Comparison of ENCODE assay signal across 27 mouse cellular contexts in genomic region chr1:131546798-131547690, GRCm38 (mm10). TPM values are rescaled to one million over a fixed set of nuclear protein-coding genes. Genes with fewer than 3 reads are reported as not detected.
DNase-seq lines count a peak whose midpoint lies in the region; ATAC-seq and TF ChIP-seq lines count a peak whose summit lies in the region.
"Had no signal": no experiment of that assay in that cellular context is flagged by ENCODE, and none has a peak within 500 bp of the region (broad histone marks: within the 10 kb centered on the region; RNA-seq: fewer than 3 reads in every experiment).

No protein-coding gene starts in this region.

- H3K27me3 ChIP-seq in kidney, embryonic 14.5 days (ENCODE audit: control insufficient read depth, insufficient read depth, low read length), result no peaks in the 10 kb centered on the region
- no peaks in the 10 kb centered on the region for H3K27me3 ChIP-seq in kidney, embryonic 16.5 days (ENCODE audit: insufficient read depth, low read length)
- H3K27me3 ChIP-seq: liver, embryonic 15.5 days; midbrain, embryonic 13.5 days; stomach, embryonic 15.5 days had no signal

- WGBS in kidney, embryonic 14.5 days, result 77% methylated on average over 13 of the region's 13 CpGs
- 74% methylated on average over 13 of the region's 13 CpGs for WGBS in kidney, embryonic 16.5 days
- WGBS in lung, adult 2 months, result 69% methylated on average over 13 of the region's 13 CpGs

- H3K36me3 ChIP-seq in kidney, embryonic 14.5 days (ENCODE audit: control insufficient read depth, insufficient read depth, low read length), result no peaks in the 10 kb centered on the region
- no peaks in the 10 kb centered on the region for H3K36me3 ChIP-seq in kidney, embryonic 16.5 days (ENCODE audit: insufficient read depth, low read length)
- H3K36me3 ChIP-seq: G1E; liver, embryonic 15.5 days; midbrain, embryonic 13.5 days; stomach, embryonic 15.5 days had no signal

- no peaks in the 10 kb centered on the region for H3K4me1 ChIP-seq in kidney, embryonic 14.5 days (ENCODE audit: control insufficient read depth, insufficient read depth, low read length)
- H3K4me1 ChIP-seq in kidney, embryonic 16.5 days (ENCODE audit: insufficient read depth, low read length), result no peaks in the 10 kb centered on the region
- H3K4me1 ChIP-seq in lung, adult 2 months (ENCODE audit: control insufficient read depth, insufficient read depth, low read length), result peaks cover 5% of the 10 kb centered on the region; the same call in 1 of the 2 replicates
- H3K4me1 ChIP-seq: liver, embryonic 15.5 days; midbrain, embryonic 13.5 days had no signal

- H3K9ac ChIP-seq in kidney, embryonic 14.5 days (ENCODE audit: low read depth, low read length), result peak overlapping the region; percentile 18; the same call in 1 of the 2 replicates
- no peak overlapping the region for H3K9ac ChIP-seq in kidney, embryonic 16.5 days (replicated peaks; ENCODE audit: low read length)
- H3K9ac ChIP-seq: liver, embryonic 15.5 days; midbrain, embryonic 13.5 days; stomach, embryonic 15.5 days had no signal

- no peak for ATAC-seq in kidney, embryonic 14.5 days (ENCODE audit: low FRiP score, low TSS enrichment)
- no peak for ATAC-seq in kidney, embryonic 16.5 days (ENCODE audit: low FRiP score, low TSS enrichment)
- ATAC-seq in megakaryocyte-erythroid progenitor cell, adult 5-6 weeks (replicated peaks; ENCODE audit: low FRiP score, low TSS enrichment, poor library complexity, severe bottlenecking), result no peak
- ATAC-seq: forebrain, embryonic 14.5 days; midbrain, embryonic 13.5 days had no signal

- intact Hi-C loops in gastrocnemius, postnatal 14 days (cut with DNase I; ENCODE audit: low total_unique reads), result no loop called here

- TF ChIP-seq POLR2A in lung, adult 2 months (IDR thresholded peaks at IDR 0.05; ENCODE audit: borderline replicate concordance, extremely low read depth, low read depth, low read length), result no peak

- peak; percentile 57 for DNase-seq in gastrocnemius, adult 18-20 months (ENCODE audit: low spot score)
- DNase-seq in gastrocnemius, postnatal 14 days, result no peak
- DNase-seq in lung, postnatal 36 days, result peak; percentile 56
- no peak for DNase-seq in lung, adult 2 months
- DNase-seq in testis, postnatal 14 days (ENCODE audit: low spot score), result no peak
- DNase-seq: cerebellum, adult 9-11 months; kidney, adult 8-10 months; kidney, postnatal 4 days; right cerebral cortex, postnatal 14 days; thymus, adult 2 months had no signal

- no peak for TF ChIP-seq CTCF in lung, adult 2 months (IDR thresholded peaks at IDR 0.05; ENCODE audit: insufficient read depth, low read length)

- no peak overlapping the region for H3K4me3 ChIP-seq in kidney, embryonic 14.5 days (ENCODE audit: low read length)
- H3K4me3 ChIP-seq in kidney, embryonic 16.5 days (ENCODE audit: low read length), result no peak overlapping the region
- no peak overlapping the region for H3K4me3 ChIP-seq in lung, adult 2 months (replicated peaks; ENCODE audit: extremely low read depth, low read depth, low read length)
- H3K4me3 ChIP-seq: erythroblast, embryonic 14.5 days; liver, embryonic 15.5 days; midbrain, embryonic 13.5 days; stomach, embryonic 15.5 days had no signal

- no peak overlapping the region for H3K4me2 ChIP-seq in kidney, embryonic 14.5 days (replicated peaks; ENCODE audit: low read depth, low read length)
- no peak overlapping the region for H3K4me2 ChIP-seq in kidney, embryonic 16.5 days (replicated peaks; ENCODE audit: low read depth, low read length)
- H3K4me2 ChIP-seq: liver, embryonic 15.5 days; midbrain, embryonic 13.5 days; stomach, embryonic 15.5 days had no signal

- no peaks in the 10 kb centered on the region for H3K9me3 ChIP-seq in kidney, embryonic 14.5 days (ENCODE audit: control insufficient read depth, low read length)
- no peaks in the 10 kb centered on the region for H3K9me3 ChIP-seq in kidney, embryonic 16.5 days (ENCODE audit: low read length)
- H3K9me3 ChIP-seq: G1E; liver, embryonic 15.5 days; midbrain, embryonic 13.5 days; stomach, embryonic 15.5 days had no signal

- no peak overlapping the region for H3K27ac ChIP-seq in kidney, embryonic 14.5 days (ENCODE audit: low read depth, low read length)
- H3K27ac ChIP-seq in kidney, embryonic 16.5 days (ENCODE audit: low read length), result no peak overlapping the region
- H3K27ac ChIP-seq: liver, embryonic 15.5 days; midbrain, embryonic 13.5 days; stomach, embryonic 15.5 days had no signal

RNA-seq across cellular contexts. Expression of gene Fam72a, which starts 19.3 kb away (rescaled TPM):
- under 1 TPM; 0.24 to 0.39 TPM for total RNA-seq in gastrocnemius, adult 18-20 months (2021)
- under 1 TPM; 0.49 to 0.72 TPM for total RNA-seq in gastrocnemius, postnatal 14 days (2021)
- polyA plus RNA-seq in kidney, embryonic 14.5 days (2014; fragmentation: Nextera tagmentation; extraction: Ambion mirVana), result 2.7 and 3.3 TPM in 2 replicates
- 2.1 and 2.6 TPM in 2 replicates for polyA plus RNA-seq in kidney, embryonic 16.5 days (2015; fragmentation: Nextera tagmentation; extraction: Ambion mirVana)
- polyA plus RNA-seq in lung, adult 2 months (2012; rRNA removed), result 0.20 and 0.38 TPM in 2 replicates
- 2.6 and 4.1 TPM in 2 replicates for total RNA-seq in megakaryocyte-erythroid progenitor cell, adult 5-6 weeks (2014; fragmentation: Nextera tagmentation)
- 2.8 and 6.1 TPM in 2 replicates for total RNA-seq in megakaryocyte-erythroid progenitor cell, adult 5-6 weeks (2017)

RNA-seq across cellular contexts. Expression of gene Srgap2, which starts 19.9 kb away (rescaled TPM):
- total RNA-seq in gastrocnemius, adult 18-20 months (2021), result 10 to 100 TPM in 1 of 2 experiments, 1 to 10 TPM in 1; 8.4 to 13.2 TPM
- total RNA-seq in gastrocnemius, postnatal 14 days (2021), result 10 to 100 TPM; 21.2 to 21.5 TPM
- 13.2 and 20.8 TPM in 2 replicates for polyA plus RNA-seq in kidney, embryonic 14.5 days (2014; fragmentation: Nextera tagmentation; extraction: Ambion mirVana)
- 11.5 and 18.1 TPM in 2 replicates for polyA plus RNA-seq in kidney, embryonic 16.5 days (2015; fragmentation: Nextera tagmentation; extraction: Ambion mirVana)
- 25.6 and 34.8 TPM in 2 replicates for polyA plus RNA-seq in lung, adult 2 months (2012; rRNA removed)
- 17.4 and 22.6 TPM in 2 replicates for total RNA-seq in megakaryocyte-erythroid progenitor cell, adult 5-6 weeks (2014; fragmentation: Nextera tagmentation)
- 7.1 and 7.8 TPM in 2 replicates for total RNA-seq in megakaryocyte-erythroid progenitor cell, adult 5-6 weeks (2017)

RNA-seq across cellular contexts. Expression of gene Avpr1b, which starts 52.0 kb away (rescaled TPM):
- not detected for total RNA-seq in gastrocnemius, adult 18-20 months (2021)
- total RNA-seq in gastrocnemius, postnatal 14 days (2021), result not detected
- not detected in 2 replicates for polyA plus RNA-seq in kidney, embryonic 14.5 days (2014; fragmentation: Nextera tagmentation; extraction: Ambion mirVana)
- not detected in 2 replicates for polyA plus RNA-seq in kidney, embryonic 16.5 days (2015; fragmentation: Nextera tagmentation; extraction: Ambion mirVana)
- polyA plus RNA-seq in lung, adult 2 months (2012; rRNA removed), result not detected in 2 replicates
- not detected in 2 replicates for total RNA-seq in megakaryocyte-erythroid progenitor cell, adult 5-6 weeks (2014; fragmentation: Nextera tagmentation)
- not detected in 2 replicates for total RNA-seq in megakaryocyte-erythroid progenitor cell, adult 5-6 weeks (2017)
- total RNA-seq: adrenal gland, postnatal 4 days; gastrocnemius, postnatal 4 days had no signal
- polyA plus RNA-seq: cortical plate, adult 2 months; embryonic facial prominence, embryonic 11.5 days; erythroblast, embryonic 14.5 days; forebrain, embryonic 14.5 days; G1E; heart, embryonic 16.5 days; hindbrain, embryonic 11.5 days; limb, embryonic 11.5 days; liver, embryonic 15.5 days; midbrain, embryonic 13.5 days; neural tube, embryonic 14.5 days; stomach, embryonic 15.5 days; thymus, adult 2 months had no signal

Comparison
In these comparisons a context has a peak if more than half of its experiments do, and no peak if none do; other contexts are left out.
1. DNase-seq: peak in gastrocnemius, adult 18-20 months (single experiment) and lung, postnatal 36 days (single experiment); none in gastrocnemius, postnatal 14 days (single experiment), lung, adult 2 months (single experiment) and testis, postnatal 14 days (single experiment).